Mouse (Mus musculus) right cerebral cortex, postnatal 4 days (tissue): ENCODE data around the gene Gps2.

Experiments
- DNase-seq: peaks from one replicate; pipeline ENCODE4 v3.0.0-alpha.2; 2022

Gene Gps2

DNA sequence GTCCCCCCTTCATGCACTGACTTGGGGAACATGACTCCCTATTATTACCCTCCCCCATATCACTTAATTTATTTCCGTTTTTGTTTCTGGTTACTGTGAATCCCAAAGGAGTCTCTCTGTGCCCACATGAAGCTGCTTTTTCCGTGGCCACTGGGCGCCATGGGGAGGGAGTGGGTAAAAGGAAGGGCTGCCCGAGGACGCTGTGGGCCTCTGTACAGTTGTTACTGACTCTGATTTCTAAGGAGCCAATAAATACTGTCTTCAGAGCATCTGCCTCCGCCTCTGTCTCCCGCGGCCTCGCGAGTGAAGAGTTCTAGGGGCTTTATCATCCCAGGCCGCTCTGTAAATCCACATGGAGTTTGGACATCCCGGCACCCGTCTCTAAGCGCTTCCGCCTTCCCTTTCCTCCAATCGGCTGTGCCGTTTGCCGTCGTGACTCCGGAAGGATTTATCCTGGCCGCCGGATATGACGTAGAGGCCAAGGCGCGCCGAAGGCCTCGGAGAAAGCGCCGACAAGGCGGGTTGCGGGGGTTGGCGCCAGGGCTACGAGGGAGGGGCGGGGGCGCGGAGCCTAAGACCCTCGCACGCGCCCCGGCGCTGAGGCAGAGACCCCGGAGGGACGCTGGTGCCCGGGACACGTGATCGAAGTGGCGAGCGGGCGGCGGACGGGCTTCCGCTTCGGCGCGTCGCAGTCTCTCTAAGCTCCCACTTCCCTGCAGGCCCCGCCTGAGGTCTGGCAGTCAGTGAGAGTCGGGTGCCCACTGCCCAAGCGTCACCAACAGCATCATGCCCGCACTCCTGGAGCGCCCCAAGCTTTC, at the start of gene Gps2:
TSS of gene Gps2 (plus strand) at position 335 of the 818 bp plus-strand sequence.
- DNase-seq, result peak; percentile 90

DNA sequence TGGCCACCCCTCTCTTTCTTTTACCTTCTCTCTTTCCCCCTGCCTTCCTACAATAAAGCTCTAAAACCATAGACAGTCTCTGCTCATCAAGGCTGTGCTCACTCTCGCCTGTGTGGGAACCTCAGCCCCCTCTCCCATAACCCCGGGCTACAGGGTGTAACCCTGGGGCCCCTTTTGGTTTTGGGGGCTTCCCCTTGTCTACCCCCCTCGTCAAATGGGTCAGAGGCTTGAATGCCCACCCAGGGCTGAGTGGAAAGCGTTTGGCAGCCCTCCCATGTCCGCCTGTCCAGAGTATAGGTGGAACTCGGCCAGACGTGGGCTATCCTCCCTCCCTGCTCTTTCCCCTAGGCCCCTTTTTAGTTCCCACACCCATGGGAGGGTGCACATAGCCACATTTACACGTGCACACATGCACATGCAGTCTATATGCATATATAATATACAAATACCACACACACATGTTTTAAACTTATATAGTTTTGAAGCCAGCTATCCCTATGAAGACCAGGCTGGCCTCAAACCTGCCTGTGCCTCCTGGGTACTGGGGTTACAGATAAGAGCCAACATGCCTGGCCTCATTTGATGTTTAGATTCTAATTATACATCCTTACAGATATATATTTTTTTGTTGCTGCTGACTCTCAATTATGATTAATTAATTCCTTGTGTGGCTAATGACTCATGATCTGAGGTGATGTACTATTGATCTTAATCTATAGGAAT, 49.4 kb upstream of the Gps2 start:
- DNase-seq, result no peak

DNA sequence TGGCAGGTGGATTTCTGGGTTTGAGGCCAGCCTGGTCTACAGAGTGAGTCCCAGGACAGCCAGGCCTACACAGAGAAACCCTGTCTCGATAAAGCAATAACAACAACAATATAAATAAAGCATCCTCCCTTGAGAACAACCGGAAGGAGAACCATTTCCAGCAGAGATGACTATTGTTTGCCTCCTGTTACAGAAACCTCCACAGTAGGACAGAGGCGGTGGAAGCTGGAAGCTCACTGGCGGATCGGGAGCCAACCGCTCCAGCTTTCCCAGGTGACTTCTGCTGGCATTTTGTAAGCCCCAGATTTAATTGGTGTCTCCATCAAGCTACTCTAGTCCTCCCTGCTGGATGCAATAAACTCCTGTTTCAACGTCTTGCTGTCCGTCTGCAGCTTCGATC, 48.1 kb upstream of the Gps2 start:
- no peak for DNase-seq

DNA sequence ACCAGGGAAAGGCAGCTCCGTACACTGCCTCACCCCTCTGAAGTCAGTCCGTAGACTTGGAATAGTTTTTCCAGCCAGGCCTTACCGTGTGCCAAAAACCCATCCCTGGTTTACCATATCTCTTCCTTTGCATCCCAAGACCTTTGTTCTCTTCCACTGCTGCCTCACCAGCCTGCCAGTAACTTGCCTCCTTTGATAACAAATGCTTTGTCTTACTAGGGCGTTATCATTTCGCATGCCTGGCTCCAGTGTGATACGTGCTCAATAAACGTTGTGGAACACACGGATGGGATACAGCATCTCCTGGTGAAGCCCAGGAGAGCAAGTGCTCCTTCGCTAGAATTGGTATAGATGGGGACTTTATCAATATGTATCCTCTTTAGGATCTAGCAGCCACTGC, 46.4 kb upstream of the Gps2 start:
- DNase-seq, result no peak

DNA sequence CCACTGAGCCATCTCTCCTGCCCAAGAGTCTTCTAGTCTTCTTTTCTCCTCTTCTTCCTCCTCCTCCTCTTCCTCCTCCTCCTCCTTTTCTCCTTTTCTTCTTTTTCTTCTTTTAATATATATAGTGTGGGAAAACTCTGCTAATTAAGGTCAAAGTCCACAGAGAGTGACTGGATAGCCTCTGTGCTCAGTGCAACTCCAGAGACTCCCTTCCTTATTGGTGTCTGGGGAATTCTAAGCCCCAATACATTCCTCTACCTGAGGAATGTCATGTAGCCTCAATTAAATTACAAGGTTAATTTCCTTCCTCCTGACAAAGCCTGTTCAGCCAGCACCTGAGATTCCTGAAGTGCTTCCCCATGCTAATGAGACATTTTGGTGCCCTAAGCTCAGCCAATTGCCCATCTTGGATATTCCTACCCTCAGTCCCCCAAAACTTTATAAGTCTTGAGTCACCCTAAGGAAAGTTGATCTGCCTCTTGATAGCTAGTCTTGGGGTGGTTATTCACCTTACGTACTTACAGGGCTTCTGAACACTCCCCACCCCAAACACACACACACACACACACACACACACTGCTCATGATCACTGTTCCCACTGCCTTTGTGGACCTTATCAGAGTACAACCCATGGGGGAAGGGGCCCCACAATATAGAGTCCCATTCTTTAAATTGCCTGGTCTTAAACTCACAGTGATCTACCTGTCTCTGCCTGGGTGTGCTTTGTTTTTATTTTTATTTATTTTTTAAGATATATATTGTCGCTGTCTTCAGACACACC, 43.2 kb upstream of the Gps2 start:
- DNase-seq, result no peak

DNA sequence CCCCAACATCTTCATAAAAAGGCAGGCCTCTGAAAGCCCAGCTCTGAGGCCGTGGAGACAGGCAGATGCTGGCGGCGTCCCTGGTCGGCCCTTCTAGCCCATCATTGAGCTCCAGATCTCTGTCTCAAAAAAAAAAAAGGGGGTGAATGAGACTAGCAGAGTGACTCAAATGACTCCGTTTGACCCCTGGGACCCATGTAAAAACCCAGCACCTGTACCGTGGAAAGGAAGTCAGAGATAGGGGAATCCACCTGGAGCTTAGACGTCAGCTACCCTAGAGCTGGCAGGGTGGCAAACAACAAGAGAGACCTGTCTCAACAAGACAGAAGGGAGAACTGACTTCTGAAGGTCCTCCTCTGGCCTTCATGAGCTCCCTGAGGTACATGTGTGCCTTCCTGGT, 41.9 kb upstream of the Gps2 start:
- no peak for DNase-seq

DNA sequence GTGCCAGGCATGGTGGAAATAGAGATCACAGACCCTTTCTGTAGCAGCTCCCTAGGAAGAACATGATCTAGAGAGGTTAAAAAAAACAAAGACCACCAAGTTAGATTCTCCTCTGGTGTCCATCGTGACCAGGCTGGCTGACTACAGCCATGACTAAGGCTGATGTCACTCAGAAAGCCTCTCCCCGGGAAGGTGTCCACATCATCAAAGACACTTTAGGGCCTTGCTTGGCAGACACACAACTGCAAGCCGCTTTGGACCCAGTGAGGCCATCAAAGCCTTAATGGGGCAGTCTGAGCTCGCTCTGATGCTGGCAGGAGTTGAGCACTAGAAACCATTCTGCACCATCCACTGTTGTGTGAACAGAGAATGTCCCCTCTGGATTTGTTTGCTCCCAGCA, 41.2 kb upstream of the Gps2 start:
- DNase-seq, result no peak

DNA sequence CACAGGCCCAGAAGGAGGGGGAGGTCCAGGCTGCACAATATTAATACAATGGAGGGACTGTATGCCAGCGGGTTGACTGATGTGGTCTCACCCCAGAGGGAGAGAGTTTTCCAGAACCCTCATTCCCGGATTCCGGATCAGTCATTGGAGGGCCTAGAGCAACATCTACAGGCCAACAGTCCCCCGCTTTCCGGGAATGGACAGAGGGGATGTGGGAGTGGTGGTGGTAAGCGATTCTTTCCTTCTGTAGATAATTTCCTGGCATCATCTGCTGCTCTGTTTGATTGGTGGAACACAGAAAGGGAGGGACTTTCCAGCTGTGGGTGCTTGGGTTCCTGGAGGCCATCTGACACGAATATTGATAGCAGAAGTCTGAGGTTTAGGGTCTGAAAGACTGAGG, 37.5 kb upstream of the Gps2 start:
- DNase-seq, result no peak

DNA sequence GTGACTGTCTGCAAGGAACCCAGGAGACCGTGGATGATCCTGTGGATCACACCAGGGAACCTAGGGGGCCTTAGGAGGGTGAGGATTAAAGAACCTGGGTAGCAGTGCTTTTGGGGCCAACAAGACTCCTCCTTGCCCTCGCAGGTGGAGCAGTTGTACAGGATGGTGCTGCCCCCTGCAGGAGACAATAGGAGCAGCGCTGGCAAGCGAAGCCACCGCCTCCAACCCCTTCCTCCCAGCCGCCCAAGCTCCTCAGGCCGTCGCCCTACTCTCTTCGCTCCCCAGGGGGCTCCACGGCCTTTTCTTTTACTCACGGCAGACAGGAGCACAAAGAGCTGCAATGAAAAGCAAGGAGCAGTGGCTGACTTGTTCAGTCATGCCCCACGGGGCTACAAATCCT, 36.8 kb upstream of the Gps2 start:
- peak; percentile 83 for DNase-seq

DNA sequence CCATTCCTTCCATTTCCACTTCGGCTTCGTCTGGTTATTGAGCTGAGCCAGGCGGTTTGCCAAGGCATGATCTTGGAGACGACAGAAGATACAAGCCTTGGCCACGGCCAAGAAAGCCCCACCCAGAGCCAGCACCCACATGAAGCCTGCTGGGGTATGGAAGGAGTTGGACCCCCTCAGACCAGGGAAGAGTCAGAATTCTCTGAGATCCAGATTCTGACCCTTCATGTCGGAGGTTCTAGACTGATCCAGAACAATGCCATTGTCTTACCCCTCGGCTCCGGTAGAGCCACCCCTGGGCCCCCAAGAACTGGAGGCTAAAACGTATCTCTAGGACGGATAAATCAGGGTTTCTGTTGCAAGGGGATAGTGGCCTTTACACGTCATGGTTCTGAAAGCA, 35.8 kb upstream of the Gps2 start, which contains the start of gene Tmem95:
TSS of gene Tmem95 (minus strand) at position 141 of the 400 bp plus-strand sequence.
- DNase-seq, result no peak

DNA sequence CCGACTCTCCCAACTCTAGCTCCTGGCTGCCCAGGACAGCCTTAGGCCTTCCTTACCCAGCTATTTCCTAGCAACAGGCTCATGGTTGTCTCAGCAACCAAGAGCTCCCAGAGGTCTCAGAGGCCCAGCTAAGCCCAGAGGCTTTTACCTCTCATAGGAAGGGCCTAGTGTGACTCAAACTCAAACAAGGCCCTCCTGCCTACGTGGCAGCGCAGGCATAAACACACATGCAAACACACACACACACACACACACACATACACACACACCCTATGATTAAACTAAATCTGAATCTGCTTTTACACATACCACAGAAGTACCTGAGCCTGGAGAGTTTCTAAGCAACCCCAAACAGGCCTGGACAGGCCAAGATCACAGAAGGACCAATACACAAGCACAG, 35.3 kb upstream of the Gps2 start:
- no peak for DNase-seq

DNA sequence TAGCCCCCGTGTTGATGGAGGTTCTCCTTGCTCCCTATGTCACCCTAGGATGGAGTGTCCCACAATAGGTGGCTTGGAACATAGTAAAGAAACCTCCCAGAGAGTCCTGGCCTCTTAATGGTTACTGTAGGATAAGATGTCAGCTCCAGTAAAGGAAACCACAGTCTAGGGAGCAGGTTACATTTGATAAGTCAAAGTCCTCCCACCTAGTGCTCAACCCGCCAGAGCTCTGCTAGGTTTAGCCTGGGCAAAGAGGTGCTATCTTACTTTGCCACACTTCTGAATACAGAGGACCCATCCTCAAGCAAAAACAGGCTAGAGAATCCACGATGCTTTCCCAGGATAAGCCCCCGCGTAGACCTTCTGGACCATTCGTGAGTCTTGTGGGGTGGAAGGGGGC, 34.7 kb upstream of the Gps2 start:
- no peak for DNase-seq

DNA sequence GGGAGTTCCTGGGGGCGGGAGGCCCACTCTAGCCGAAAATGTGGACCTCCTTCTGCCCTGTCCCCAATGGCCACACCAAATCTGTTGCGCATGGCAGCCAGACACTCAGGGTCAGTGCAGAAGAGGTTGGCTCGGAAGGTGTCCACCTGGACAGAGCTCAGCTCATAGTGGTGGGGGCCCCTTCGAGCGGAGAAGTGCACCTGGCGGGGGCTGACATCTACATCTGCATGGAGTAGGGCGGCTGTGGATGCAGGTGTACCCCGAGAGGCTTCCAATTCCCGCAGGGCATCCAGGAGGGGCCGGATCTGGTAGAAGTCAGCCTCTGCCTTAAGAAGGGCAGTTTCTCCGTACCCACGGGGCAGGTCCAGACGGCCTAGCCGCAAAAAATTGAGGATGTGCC, 34.0 kb upstream of the Gps2 start:
- DNase-seq, result no peak

DNA sequence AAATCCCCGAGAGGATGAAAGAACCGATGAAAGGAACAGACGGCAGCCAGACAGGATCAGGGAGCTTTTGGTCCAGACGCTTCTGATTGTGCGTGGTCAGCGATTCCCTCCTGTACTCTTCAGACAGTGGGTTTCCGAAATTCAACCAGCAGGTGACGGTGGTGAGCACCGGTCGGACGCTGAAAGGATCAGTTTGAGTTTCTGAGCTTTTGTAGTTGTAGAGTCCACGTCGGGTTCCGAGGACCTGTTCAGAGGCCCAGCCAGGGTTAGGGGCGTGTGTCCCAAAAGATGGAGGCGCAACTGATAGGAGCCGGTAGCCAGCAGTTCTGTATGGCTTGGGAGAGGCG, 33.2 kb upstream of the Gps2 start:
- peak; percentile 48 for DNase-seq

DNA sequence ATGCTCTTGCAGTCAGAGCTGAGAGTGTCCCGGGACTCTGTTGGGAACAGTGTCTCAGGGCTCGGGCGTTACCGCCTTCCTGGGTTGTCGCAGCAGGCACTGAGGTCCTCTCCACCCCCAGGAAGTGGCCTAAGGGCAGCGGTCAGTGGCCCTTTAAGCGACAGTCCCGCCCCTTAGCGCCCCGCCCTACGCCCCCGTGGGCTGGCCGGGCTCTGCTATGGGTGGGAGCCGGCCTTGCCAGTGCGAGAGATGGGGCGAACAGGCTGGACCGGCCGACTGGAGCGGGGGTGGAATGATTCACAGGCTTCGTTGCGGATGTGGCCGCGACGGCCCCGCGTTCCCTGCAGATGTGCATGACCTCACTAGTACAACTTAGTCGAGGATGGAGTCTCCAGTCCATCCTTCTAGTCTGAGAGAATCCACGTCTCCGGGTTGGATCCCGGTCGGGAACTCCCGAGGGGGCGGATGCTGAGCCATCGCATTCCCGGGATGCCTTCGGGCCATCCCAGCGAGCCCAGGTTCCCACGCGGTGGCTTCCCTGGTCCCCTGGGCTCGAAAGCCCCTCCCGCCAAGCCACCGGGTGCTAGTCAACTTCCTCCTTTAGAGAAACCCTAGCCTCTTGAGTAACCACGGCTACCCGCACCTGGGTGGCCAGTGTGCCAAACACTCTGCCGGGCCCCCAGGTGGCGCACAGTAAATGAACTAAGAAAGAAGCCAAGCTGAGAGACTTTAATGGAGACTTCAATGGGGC, 32.7 kb upstream of the Gps2 start, which contains the start of gene Kctd11:
TSS of gene Kctd11 (minus strand) at position 554 of the 751 bp plus-strand sequence.
- DNase-seq, result peak; percentile 60

DNA sequence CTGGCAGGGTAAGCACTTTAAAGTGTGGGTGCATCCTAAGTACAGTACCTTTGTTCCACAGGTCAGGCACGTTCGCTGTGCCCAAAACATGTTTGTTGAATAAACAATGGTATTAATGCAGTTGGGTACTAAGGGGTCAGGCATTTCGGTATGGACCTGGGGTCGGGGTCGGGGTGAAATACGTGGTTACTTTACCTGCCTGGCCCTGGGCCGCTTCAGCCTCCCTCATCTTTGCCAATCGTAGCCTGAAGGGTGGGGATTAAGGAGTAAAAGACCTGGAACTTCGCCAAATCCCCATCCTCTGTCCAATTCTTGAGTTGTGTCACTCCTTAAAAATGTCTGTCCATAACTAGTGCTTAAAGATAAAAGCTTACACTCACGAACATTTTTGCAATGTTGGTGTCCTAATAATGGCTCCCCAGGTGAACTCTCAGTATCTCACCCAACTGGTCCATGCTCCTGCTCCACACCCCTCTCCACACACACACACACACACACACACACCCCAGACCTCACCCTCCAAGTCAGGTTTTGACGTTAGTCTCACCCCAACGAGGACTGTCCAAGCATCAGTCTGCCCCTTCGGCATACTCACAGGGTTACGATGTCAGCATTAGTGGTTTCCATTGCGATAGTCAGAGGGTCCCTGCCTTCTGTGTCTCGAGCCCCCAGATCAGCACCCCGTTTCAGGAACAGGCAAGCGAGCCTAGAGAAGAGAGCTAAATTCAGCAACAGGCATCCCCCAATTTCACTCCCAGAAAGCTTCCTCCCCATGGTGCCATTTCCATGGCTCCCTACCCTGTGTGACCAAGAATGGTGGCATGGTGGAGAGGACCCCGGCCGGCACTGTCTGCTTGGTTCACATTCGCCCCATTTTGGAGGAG, 31.7 kb upstream of the Gps2 start:
- no peak for DNase-seq

DNA sequence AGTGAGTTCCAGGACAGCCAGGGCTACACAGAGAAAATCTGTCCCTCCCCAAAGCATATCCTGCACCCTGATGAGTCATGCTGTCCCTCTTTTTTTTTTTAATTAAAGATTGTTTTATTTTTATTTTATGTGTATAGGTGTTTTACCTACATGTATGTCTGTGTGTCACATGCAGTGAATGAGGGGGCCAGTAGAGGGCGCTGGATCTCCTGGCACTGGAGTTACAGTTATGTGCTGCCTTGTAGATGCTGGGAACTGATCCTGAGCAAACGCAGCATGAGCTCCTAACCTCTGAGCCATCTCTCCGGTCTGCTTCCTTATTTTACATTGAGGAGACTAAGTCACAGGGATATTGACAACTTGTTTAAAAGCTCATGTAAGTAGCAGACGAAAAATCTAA, 30.6 kb upstream of the Gps2 start:
- no peak for DNase-seq

DNA sequence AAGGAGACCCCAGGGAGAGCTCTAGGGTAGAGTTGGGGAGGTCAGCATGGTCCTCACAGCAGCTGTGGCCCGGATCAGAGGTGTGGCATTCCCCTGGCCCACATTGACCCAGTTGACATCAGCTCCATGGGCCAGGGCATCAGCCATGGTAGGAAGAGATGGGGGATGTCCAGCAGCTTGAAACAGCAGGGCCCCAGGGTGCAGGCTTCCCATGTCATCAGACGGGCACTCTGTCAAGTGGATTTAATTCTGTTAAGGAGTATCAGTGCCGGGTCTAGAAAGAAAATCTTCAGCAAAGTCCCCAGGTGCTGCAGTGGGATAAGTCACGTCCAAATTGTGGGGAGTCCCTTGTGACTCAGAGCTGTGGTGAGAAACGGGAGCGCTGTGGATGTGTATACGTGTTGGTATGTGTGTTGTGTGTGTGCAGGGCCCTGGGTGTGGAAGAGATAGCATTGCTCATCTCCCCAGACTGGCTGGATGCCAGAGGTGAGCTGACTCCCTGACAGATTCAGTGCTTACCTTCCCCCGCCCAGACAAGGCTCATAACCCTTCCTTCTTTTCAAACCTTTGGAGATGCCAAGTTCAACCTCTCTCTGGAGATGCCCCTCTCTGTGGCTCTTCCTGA, 30.0 kb upstream of the Gps2 start:
- no peak for DNase-seq

DNA sequence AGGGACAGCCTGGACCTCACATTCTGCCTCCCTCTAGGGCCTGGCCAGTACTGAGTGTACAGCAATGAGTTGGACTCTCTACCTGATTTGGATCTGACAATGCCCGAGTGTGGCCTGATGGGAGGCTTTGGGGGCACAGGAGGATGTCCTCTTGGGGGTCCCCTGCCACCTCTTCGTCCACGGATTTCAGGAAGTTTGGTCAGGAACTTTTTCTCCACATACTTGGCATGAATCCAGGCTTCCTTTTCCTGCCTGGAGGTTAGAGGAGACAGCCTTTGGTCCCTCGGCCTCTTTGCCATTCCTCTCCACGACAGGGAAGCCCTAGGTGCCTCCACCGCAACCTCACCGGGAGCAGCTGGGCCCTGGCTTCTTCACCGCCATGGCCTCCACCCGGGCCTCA, 29.4 kb upstream of the Gps2 start:
- DNase-seq, result no peak

DNA sequence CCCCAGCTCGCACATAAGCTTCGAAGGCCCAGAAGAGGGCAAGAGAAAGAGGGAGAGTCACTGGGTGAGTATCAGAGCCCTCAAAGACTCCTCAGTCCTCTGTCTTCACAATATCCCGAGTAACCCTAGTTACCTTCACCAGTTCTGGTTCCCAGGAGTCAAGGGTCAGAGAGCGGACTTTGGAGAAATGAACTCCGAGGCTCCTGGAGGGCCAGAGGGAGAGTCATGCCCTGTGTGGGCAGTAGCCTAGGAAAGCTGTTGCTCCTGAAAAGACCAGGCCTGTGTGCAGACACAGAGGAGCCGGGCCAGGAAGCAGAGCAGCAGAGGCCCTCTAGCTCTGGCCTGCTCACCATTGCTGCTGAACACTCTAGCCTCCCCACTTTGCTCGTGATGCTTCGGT, 29.0 kb upstream of the Gps2 start:
- no peak for DNase-seq

DNA sequence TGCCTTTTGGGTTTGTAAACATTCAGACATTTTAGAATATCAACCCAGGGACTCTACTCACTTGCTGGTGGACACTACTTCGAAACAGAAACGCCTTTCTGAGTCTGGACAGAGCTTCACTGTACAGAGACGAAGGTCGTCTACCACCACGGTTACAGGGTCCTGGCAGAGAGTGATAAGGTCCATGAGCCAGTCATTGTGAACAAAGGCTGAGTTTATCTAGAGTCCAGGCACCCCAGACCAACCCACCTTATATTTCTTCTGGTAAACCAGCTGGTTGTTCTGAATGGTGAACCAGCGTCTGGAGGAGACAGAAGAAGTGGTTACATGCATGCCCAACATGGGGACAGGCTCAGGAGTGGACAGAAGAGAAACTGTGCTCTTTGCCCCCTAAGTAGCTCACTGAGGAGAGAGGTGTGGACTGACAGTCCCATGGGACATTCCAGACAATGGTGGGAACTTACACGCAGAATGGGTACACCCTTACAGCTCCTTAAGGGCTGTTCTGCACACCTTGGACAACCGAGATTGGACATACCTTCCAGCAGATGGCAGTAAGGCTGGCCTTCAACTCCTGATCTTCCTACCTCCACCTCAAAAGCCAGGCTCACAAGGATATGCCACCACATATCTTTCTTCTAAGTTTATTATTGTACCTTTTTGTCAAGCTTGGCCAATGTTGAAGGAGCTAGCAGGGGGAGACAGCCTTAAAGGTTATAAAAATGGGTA, 26.6 kb upstream of the Gps2 start:
- no peak for DNase-seq
